Mouse (Mus musculus) retina, adult 2 months (tissue): ENCODE data around the gene Chchd6.

Experiments
- DNase-seq: peaks from one replicate; pipeline ENCODE4 v3.0.0-alpha.2; 2012; ENCODE audit warnings: low read depth, low spot score

The Chchd6 gene

DNA sequence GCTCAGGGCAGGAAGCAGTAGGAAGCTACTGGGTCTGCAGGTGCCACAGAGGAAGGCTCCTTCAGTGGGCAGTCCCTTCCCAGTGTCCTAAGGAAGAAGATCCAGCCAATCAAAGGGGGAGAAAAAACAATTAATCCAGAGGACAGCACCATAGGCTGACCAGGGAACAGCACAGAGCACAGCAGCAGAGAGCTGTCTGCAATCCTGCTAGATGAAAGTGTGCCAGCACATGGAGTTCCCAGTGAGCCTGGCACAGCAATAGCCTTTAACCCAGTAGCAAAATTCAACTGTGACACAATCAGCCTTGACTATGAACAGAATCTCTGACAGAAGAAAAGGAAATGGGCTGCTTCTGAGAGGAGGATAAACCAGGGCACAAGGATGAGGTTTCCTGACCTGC, 9.8 kb downstream of the Chchd6 start:
- no peak for DNase-seq

DNA sequence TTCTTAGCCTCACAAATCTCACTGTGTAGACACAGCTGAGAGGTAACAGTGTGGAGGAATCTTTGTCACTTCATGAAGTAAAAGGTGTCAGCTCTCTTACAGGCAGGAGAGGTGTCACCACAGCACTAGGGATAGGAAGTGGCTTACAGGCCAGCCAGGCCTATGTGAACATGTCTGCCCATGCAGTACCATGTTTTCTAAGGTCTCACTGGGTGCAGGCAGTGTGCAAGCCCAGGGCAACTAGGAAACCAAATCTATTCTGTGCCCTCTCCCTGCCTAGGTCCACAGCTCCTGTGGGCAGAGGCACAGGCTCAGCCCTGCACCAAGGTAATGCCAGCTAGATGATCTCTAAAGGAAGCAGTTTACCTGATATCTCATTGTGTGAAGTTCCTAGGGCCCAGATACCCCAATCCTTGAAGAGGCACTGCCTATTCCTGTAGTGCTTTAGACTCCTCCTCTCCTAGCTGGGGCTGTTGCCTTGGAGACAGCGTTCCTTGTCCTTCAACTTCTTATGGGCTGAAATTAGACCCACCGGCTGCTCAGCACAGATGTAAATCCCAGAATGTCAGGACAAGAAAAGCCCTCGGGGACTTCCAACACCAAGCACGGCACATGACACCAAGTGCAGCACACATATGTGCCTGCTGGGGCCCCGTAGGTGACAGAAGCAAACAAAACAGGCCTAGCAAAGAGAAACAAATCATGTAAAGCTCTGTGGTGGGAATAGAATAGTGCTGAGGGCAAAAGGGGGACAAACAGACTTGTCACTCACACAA, 10.6 kb downstream of the Chchd6 start:
- no peak for DNase-seq

DNA sequence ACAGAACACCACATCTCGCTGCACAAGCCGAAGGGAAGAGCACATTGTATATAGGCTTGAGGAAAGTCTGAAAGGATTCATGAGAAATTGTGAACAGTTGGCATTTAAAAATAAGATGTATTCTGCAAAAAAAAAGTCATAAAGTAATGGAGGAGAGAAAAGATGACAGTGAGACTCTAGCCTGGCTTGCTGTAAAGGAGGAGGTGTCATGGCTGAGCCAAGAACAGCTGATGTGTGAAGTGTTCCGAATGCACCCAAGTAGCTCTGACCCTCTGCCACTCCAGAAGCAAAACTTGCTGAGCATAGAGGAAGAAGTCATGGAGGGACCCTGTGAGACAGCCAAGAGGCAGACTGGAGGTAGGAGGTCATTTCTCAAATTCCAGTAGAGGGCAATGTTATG, 12.3 kb downstream of the Chchd6 start:
- no peak for DNase-seq

DNA sequence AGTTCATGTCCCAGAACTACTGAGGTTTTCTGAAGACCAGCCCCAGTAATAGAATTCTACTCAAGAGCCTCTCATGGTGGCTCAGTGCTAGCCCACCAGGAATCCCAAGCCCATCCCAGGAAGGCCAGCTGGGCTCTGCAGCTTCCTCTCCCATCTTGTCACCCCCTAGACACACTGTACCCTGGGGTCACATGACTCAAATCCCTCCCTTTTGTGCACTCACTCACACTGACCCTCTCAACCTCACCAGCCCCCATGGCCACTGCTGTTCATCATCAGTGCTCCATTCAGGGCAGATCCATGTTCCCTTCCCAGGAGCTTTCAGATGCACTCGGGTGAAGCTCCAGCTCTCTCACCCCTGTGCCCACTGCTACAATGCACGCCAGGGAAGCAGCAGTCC, 20.8 kb downstream of the Chchd6 start:
- no peak for DNase-seq

GRCm38 (mm10) chr6:89573768-89574167, 21.7 kb downstream of the Chchd6 start:
- DNase-seq, result no peak

DNA sequence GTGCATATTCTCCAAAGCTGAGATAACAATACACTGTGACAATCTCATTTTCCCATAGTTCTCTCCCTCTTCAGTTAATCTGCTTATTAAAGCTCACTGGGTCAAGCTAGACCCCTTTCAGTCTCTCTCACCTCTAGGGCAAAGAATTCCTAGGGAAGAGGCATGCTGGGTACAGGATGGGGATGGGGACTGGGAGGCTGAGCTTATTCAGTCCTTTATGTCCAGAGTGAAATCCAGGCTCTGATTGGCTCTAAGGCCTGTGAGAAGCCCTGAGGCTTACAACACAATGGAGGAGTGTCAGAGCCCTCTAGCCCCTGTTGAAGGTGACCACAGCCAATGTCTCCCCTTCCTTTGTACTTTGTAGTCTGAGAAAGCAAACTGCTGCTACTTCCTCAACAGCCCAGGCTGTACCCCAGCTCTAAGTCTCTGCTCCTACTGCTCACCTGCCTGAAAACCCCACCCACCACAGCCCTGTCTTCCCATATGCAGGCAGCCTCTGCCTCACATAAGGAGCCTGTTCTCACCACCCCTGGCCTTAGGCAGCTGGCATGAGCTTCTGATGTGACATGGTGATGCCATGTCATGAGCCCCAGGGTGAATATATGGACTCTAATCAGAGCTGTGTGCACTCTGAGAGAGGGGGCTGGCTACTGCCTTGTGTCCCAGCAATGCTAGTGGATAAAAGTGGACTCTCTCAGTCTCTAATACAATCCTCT, 22.4 kb downstream of the Chchd6 start:
- DNase-seq, result no peak

GRCm38 (mm10) chr6:89569370-89569769, 26.1 kb downstream of the Chchd6 start:
- DNase-seq, result no peak

DNA sequence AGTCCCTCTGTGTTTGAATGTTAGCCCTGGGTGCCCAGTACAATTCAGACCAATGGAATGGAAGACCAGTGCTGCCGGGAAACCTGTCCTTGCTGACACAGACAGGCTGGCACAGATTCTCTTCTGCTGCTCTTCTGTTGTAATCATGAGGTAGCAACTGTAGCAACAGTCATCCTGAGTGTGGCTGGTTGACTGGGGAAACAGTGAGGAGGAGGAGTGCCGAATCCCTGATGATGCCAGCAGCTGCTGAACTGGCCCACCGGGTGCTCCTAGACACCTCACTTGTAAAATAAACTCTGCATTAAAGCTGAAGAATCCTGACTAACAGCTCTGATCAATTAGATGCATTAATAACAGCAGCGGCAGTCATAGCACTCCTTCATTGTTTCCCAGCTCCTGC, 28.7 kb downstream of the Chchd6 start:
- no peak for DNase-seq

GRCm38 (mm10) chr6:89563381-89563780, 32.1 kb downstream of the Chchd6 start:
- DNase-seq, result no peak

DNA sequence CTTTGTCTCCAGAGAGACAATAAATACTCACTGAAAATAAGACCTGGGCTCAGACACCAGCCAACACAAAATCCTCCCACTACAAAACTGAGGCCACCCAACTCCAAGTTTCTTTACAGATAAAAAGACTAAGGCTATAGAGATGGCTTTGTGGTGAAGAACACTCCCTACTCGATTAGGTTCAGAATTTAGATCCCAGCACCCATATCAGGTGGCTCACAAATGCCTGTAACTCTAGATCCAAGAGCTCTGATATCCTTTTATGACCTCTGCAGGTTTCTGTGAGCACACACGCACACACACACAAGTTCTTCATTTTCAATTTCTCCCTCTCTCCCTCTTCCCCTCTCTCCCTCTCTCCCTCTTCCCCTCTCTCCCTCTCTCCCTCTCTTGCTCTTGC, 34.6 kb downstream of the Chchd6 start:
- DNase-seq, result no peak

GRCm38 (mm10) chr6:89557654-89558053, 37.8 kb downstream of the Chchd6 start:
- DNase-seq, result no peak

DNA sequence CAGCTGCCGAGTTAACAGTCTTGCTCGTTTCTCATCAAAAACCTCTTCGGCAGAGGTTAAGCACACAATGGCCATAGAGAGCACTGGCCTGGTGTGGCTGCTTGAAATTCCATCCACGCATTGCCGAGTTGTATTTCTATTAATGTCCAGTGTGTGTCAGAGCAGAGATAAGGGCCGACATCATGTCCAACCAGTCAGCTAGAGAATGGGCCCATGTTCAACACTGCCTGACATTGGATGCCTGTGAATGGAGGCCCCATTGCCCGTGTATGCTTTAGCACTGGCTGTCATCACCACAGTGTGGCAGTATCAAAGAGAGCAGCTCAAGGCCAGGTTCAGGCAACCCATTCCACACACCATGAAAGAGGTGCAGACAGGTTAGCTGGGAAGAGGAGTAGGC, 38.9 kb downstream of the Chchd6 start:
- DNase-seq, result no peak

- DNase-seq, result no peak
These were observed 39.5 kb downstream of the Chchd6 start for GRCm38 (mm10) chr6:89555971-89556370.

- no peak for DNase-seq
These were observed 41.4 kb downstream of the Chchd6 start for GRCm38 (mm10) chr6:89554029-89554428.

GRCm38 (mm10) chr6:89553012-89553704, 42.3 kb downstream of the Chchd6 start:
- peak; percentile 30 for DNase-seq

DNA sequence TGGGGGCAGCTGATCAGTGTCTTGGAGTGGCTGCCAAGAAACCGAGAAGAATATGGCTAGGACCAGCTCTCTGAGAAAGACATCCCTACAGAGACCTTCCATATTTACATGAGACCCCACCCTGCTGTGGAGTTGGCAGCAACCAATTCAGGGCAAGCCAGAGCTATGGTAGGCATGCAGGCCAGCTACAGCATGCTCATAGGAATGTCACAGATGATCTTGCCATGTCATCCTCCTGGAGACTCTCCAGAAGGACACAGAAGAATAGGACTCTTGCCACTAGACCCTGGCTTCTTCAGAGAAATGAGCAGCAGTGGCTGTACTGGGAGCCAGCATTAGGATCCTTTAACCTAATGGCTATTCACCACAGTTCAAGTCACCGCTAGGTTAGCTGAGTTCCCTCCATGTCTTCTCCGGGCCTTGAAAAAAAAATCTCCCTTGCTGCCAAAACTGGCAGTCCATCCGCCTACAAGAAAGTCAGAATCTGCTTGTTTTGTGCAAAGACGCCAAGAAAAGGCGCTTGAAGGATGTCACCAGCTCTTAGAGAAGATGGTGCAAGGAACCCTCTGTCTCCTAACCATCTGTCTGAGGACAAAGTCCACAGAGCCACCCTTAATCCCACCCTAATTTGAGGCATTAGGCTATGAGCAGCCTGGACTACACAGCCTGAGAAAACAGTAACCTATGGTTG, 43.0 kb downstream of the Chchd6 start:
- no peak for DNase-seq

DNA sequence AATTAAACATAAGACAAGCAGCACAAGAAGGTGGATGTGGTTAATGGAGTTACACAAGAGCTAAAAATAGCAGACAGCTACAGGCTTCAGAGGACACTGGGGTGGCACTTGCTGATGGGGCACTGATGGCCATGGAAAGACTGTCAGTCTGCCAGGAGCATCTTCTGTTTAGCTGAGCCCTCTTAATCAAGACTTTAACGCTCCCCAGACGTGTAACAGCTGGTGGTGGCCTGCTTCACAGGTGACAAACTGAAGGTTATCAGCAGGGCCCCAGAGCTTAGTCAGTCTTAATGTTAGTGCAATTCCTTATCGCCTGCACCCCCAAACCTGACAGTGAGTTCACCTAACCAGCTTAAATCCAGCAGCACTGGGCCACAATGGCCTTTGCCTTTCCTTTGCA, 46.3 kb downstream of the Chchd6 start:
- no peak for DNase-seq

DNA sequence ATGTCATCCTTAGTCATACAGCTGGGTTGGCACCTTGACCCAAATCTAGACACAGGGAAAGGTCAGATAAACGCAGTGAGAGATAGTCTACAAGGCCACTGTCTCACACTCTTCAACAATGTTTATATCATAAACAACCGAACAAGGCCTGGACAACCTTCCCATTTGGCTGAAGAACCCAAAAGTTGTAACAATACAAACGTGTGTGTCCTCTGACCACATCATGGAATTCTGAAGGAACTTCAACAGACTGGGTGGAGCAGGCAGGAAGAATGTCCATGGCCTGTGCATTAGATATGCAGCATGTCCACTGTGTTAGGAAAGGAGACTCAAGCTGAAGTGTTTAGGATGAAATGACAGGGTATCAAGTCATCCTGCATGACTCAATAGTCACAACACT, 47.5 kb downstream of the Chchd6 start:
- no peak for DNase-seq

DNA sequence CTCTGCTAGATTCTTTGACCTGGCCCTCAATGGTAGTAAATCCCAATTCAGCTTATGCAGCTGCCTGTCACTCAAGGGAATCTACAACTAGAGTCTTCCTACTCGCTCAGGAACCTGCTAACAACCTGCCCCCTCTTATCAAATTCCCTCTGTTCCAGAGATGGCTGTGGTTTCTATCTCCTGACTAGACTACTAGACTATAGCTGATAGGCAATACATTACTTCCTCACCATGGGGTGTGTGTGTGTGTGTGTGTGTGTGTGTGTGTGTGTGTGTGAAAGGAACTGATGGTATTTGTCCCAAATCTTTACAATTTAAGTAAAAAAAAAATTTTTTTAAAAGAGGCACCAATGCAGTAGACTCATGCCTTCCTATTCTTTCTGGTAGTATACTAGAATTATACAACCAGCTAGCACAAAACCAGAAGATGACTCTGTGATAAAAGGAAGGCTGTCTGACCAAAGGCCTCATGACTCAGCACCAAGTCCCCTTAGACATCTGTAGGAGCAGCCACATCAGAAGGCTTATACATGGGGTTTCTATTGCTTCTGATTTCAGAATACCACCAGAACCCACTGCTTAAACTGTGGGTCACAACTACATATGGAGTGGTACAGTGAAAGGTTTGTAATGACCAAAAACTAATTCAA, 57.2 kb downstream of the Chchd6 start:
- no peak for DNase-seq

- no peak for DNase-seq
These were observed 59.7 kb downstream of the Chchd6 start for GRCm38 (mm10) chr6:89535626-89536225.

- no peak for DNase-seq
These were observed 70.7 kb downstream of the Chchd6 start for GRCm38 (mm10) chr6:89524766-89525165.
